Mouse (Mus musculus): ENCODE results near the gene Nbl1. TPM values are rescaled to one million over a fixed set of nuclear protein-coding genes. Genes with fewer than 3 reads are reported as not detected.

Nbl1 gene
- polyA plus RNA-seq, 1 experiment: 51.8 TPM

DNA sequence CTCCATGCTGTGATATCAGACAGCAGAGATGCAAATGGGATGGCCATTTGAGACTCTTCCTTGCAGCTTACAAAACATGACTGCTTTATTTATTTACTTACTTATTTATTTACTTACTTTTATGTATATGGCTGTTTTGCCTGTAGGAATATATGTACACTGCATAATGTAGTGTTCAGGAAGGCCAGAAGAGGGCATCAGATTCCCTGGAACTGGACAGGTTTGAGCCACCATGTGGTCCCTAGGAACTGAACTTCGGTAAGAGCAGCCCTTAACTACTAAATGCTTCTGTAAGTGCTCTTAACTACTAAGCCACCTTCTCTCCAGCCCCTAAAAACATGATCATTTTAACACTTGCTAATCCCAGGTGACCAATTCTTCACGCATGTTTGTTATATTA lies 14.5 kb downstream of the Nbl1 start:
- peak; percentile 22; the same call in 1 of the 2 replicates for TF ChIP-seq CTCF (IDR thresholded peaks at IDR 0.05; ENCODE audit: borderline replicate concordance, insufficient read depth, low read length)
- TF ChIP-seq POLR2A (IDR thresholded peaks at IDR 0.05; ENCODE audit: low read depth, low read length): no peak
- Histone ChIP-seq H3K27ac (ENCODE audit: insufficient read depth, low read length) (no peak overlapping the region), H3K4me1 (ENCODE audit: control insufficient read depth, insufficient read depth, low read length) (0 out of 2 replicates have a peak, but pooled peaks cover 2% of the 10 kb centered on the region), H3K4me3 (ENCODE audit: insufficient read depth, low read length) (no peak overlapping the region)

DNA sequence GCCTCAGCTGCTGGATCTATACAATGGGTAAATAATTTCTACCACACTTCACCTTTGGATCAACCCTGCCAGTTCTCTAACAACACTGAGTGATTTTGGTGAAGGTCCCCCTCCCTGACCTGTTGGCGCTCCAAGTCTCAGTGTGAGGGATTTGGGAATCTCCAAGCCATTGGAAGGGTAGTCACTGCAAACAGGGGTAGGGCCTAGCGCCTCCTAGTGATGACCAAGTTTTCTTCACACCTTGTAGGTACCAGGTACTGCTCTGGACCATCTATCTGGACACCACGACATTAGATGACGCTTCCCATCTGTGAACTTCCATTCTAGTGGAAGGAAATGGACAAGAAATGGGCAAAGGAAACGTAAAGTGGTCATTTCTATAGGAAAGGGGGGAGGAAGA lies 16.9 kb downstream of the Nbl1 start:
- TF ChIP-seq CTCF (IDR thresholded peaks at IDR 0.05; ENCODE audit: borderline replicate concordance, insufficient read depth, low read length) (peak; percentile 15; the same call in 1 of the 2 replicates), POLR2A (IDR thresholded peaks at IDR 0.05; ENCODE audit: low read depth, low read length) (no peak)
- H3K4me3 ChIP-seq (ENCODE audit: insufficient read depth, low read length): 0 out of 2 replicates have a peak overlapping the region, but pooled peaks have one; percentile 26
- 0 out of 2 replicates have a peak, but pooled peaks cover 2% of the 10 kb centered on the region for H3K4me1 ChIP-seq (ENCODE audit: control insufficient read depth, insufficient read depth, low read length)
- no peak overlapping the region for H3K27ac ChIP-seq (ENCODE audit: insufficient read depth, low read length)

GRCm38 (mm10) chr4:139075041-139075711 lies 17.6 kb downstream of the Nbl1 start, which contains the start of gene Htr6:
Htr6 (minus strand) TSS chr4:139075570.
- Histone ChIP-seq H3K4me1 (ENCODE audit: control insufficient read depth, insufficient read depth, low read length) (0 out of 2 replicates have a peak, but pooled peaks cover 2% of the 10 kb centered on the region), H3K4me3 (ENCODE audit: insufficient read depth, low read length) (peak within 1 kb of the TSS; percentile 26), H3K27ac (ENCODE audit: insufficient read depth, low read length) (no peak within 1 kb of the TSS)
- no peak for TF ChIP-seq POLR2A (IDR thresholded peaks at IDR 0.05; ENCODE audit: low read depth, low read length)
- TF ChIP-seq CTCF (IDR thresholded peaks at IDR 0.05; ENCODE audit: borderline replicate concordance, insufficient read depth, low read length): no peak

DNA sequence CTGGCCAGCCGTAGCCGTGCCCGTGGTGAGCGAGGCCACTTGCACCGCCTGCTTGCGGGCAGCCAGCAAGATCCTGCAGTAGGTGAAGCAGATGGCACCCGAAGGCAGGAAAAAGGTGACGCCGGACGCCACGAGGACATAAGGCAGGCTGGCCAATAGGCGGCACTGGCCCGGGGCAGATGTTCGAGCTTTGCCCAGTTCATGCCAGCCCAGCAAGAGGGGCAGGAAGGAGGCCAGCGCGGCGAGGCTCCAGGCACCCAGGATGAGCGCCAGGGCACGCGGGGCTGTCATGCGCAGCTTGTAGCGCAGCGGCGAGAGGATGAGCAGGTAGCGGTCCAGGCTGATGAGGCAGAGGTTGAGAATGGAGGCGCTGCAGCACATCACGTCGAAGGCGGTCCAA lies 18.7 kb downstream of the Nbl1 start:
- Histone ChIP-seq H3K4me1 (ENCODE audit: control insufficient read depth, insufficient read depth, low read length) (0 out of 2 replicates have a peak, but pooled peaks cover 2% of the 10 kb centered on the region), H3K4me3 (ENCODE audit: insufficient read depth, low read length) (peak overlapping the region; percentile 26; the same call in 1 of the 2 replicates)
- TF ChIP-seq POLR2A (IDR thresholded peaks at IDR 0.05; ENCODE audit: low read depth, low read length): no peak
- no peak for TF ChIP-seq CTCF (IDR thresholded peaks at IDR 0.05; ENCODE audit: borderline replicate concordance, insufficient read depth, low read length)

GRCm38 (mm10) chr4:139068287-139068686 lies 24.5 kb downstream of the Nbl1 start:
- Histone ChIP-seq H3K4me3 (ENCODE audit: insufficient read depth, low read length) (no peak overlapping the region), H3K27ac (ENCODE audit: insufficient read depth, low read length) (no peak overlapping the region), H3K4me1 (ENCODE audit: control insufficient read depth, insufficient read depth, low read length) (no peaks in the 10 kb centered on the region)
- TF ChIP-seq POLR2A (IDR thresholded peaks at IDR 0.05; ENCODE audit: low read depth, low read length) (no peak), CTCF (IDR thresholded peaks at IDR 0.05; ENCODE audit: borderline replicate concordance, insufficient read depth, low read length) (no peak)

More for the DNA sequence above, 18.7 kb downstream of the Nbl1 start:
- H3K27ac ChIP-seq (ENCODE audit: insufficient read depth, low read length): no peak overlapping the region

GRCm38 (mm10) chr4:139064831-139065230 lies 28.0 kb downstream of the Nbl1 start:
- no peak for TF ChIP-seq POLR2A (IDR thresholded peaks at IDR 0.05; ENCODE audit: low read depth, low read length)
- no peak for TF ChIP-seq CTCF (IDR thresholded peaks at IDR 0.05; ENCODE audit: borderline replicate concordance, insufficient read depth, low read length)
- Histone ChIP-seq H3K27ac (ENCODE audit: insufficient read depth, low read length) (no peak overlapping the region), H3K4me3 (ENCODE audit: insufficient read depth, low read length) (no peak overlapping the region), H3K4me1 (ENCODE audit: control insufficient read depth, insufficient read depth, low read length) (no peaks in the 10 kb centered on the region)

GRCm38 (mm10) chr4:139059569-139059968 lies 33.2 kb downstream of the Nbl1 start:
- Histone ChIP-seq H3K4me1 (ENCODE audit: control insufficient read depth, insufficient read depth, low read length) (no peaks in the 10 kb centered on the region), H3K27ac (ENCODE audit: insufficient read depth, low read length) (no peak overlapping the region), H3K4me3 (ENCODE audit: insufficient read depth, low read length) (no peak overlapping the region)
- no peak for TF ChIP-seq CTCF (IDR thresholded peaks at IDR 0.05; ENCODE audit: borderline replicate concordance, insufficient read depth, low read length)
- TF ChIP-seq POLR2A (IDR thresholded peaks at IDR 0.05; ENCODE audit: low read depth, low read length): no peak

- Histone ChIP-seq H3K4me1 (ENCODE audit: control insufficient read depth, insufficient read depth, low read length) (no peaks in the 10 kb centered on the region), H3K27ac (ENCODE audit: insufficient read depth, low read length) (no peak overlapping the region), H3K4me3 (ENCODE audit: insufficient read depth, low read length) (no peak overlapping the region)
- TF ChIP-seq POLR2A (IDR thresholded peaks at IDR 0.05; ENCODE audit: low read depth, low read length): no peak
- no peak for TF ChIP-seq CTCF (IDR thresholded peaks at IDR 0.05; ENCODE audit: borderline replicate concordance, insufficient read depth, low read length)
These were observed 34.8 kb downstream of the Nbl1 start for GRCm38 (mm10) chr4:139058029-139058428.

GRCm38 (mm10) chr4:139057291-139057690 lies 35.5 kb downstream of the Nbl1 start:
- TF ChIP-seq CTCF (IDR thresholded peaks at IDR 0.05; ENCODE audit: borderline replicate concordance, insufficient read depth, low read length): no peak
- no peak for TF ChIP-seq POLR2A (IDR thresholded peaks at IDR 0.05; ENCODE audit: low read depth, low read length)
- H3K4me3 ChIP-seq (ENCODE audit: insufficient read depth, low read length): no peak overlapping the region
- no peak overlapping the region for H3K27ac ChIP-seq (ENCODE audit: insufficient read depth, low read length)
- H3K4me1 ChIP-seq (ENCODE audit: control insufficient read depth, insufficient read depth, low read length): no peaks in the 10 kb centered on the region

GRCm38 (mm10) chr4:139055744-139056143 lies 37.0 kb downstream of the Nbl1 start:
- H3K4me1 ChIP-seq (ENCODE audit: control insufficient read depth, insufficient read depth, low read length): no peaks in the 10 kb centered on the region
- no peak overlapping the region for H3K4me3 ChIP-seq (ENCODE audit: insufficient read depth, low read length)
- no peak overlapping the region for H3K27ac ChIP-seq (ENCODE audit: insufficient read depth, low read length)
- TF ChIP-seq POLR2A (IDR thresholded peaks at IDR 0.05; ENCODE audit: low read depth, low read length): no peak
